Mouse (Mus musculus) CH12.LX (cell line): Measurements from ENCODE around the gene Cebpzos. TPM values are rescaled to one million over a fixed set of nuclear protein-coding genes. Genes with fewer than 3 reads are reported as not detected.

Experiments
- DNase-seq: peaks from one replicate; pipeline ENCODE4 v3.0.0-alpha.2; 2013; ENCODE audit errors: extremely low read depth
- H3K27ac ChIP-seq: 2 replicates; pipeline ENCODE4 v1.5.1; 2012; ENCODE audit warnings: low read depth, mild to moderate bottlenecking, control low read depth, moderate library complexity; ENCODE audit not compliant: insufficient read depth
- H3K27me3 ChIP-seq: replicated peaks from 2 replicates; pipeline ENCODE3; 2012; ENCODE audit warnings: inconsistent platforms
- H3K36me3 ChIP-seq, 2 experiments: replicated peaks in 1 of 2; 2 replicates each; pipeline versions ENCODE3 to v1.6.1; 2012; ENCODE audit warnings: inconsistent platforms in 1 of 2, low read length in 1 of 2, mild to moderate bottlenecking in 1 of 2, mixed read lengths in 1 of 2, moderate library complexity in 1 of 2; ENCODE audit not compliant: control insufficient read depth in 1 of 2, insufficient read depth in 1 of 2
- H3K4me1 ChIP-seq, 2 experiments: 2 replicates each; pipeline ENCODE4 v1.6.1; 2012; ENCODE audit warnings: inconsistent platforms in 1 of 2, moderate library complexity in 1 of 2; ENCODE audit not compliant: insufficient read depth in 2 of 2, control insufficient read depth in 1 of 2
- H3K4me2 ChIP-seq: 2 replicates; pipeline ENCODE4 v1.6.1; 2012; ENCODE audit warnings: low read depth, mild to moderate bottlenecking, control low read depth; ENCODE audit not compliant: poor library complexity, insufficient read depth, severe bottlenecking
- H3K4me3 ChIP-seq, 3 experiments: fragments of 150-350 bp in 1 of 3; sonication (generic) in 1 of 3; replicated peaks in 1 of 3; 2 replicates each; pipeline versions ENCODE3 to v1.5.1; 2011 to 2012; ENCODE audit warnings: low read depth in 2 of 3, low read length in 2 of 3, mild to moderate bottlenecking in 2 of 3, moderate library complexity in 2 of 3, control low read depth in 1 of 3, improper control_type of control experiment in 1 of 3, inconsistent platforms in 1 of 3, mixed read lengths in 1 of 3; ENCODE audit not compliant: poor library complexity in 1 of 3
- H3K79me2 ChIP-seq: replicated peaks from 2 replicates; pipeline ENCODE4 v1.6.1; 2012; ENCODE audit warnings: mild to moderate bottlenecking, moderate library complexity; ENCODE audit not compliant: control insufficient read depth, poor library complexity, insufficient read depth, severe bottlenecking; ENCODE audit errors: extremely low read depth
- H3K9ac ChIP-seq: 2 replicates; pipeline ENCODE4 v1.6.1; 2012; ENCODE audit warnings: low read depth, mild to moderate bottlenecking, control low read depth, moderate library complexity; ENCODE audit not compliant: insufficient read depth
- H3K9me3 ChIP-seq: replicated peaks from 2 replicates; pipeline ENCODE3; 2012; ENCODE audit warnings: low read length, inconsistent platforms, mixed read lengths
- BHLHE40 ChIP-seq: IDR thresholded peaks from 2 replicates; pipeline ENCODE4 v1.6.1; 2011; ENCODE audit warnings: mild to moderate bottlenecking, low read depth, low read length, improper control_type of control experiment
- CHD1 ChIP-seq: IDR thresholded peaks from 2 replicates; pipeline ENCODE4 v1.6.1; 2012; ENCODE audit warnings: low read depth, low read length, improper control_type of control experiment, inconsistent platforms
- CTCF ChIP-seq, 2 experiments: IDR thresholded peaks in 1 of 2; conservative IDR thresholded peaks in 1 of 2; 2 replicates each; pipeline ENCODE4 v1.5.1; 2011 to 2012; ENCODE audit warnings: low read depth in 2 of 2, low read length in 2 of 2, improper control_type of control experiment in 1 of 2, inconsistent platforms in 1 of 2, mild to moderate bottlenecking in 1 of 2, moderate library complexity in 1 of 2
- E2F4 ChIP-seq: IDR thresholded peaks from 2 replicates; pipeline ENCODE4 v1.6.1; 2011; ENCODE audit warnings: low read depth, low read length, improper control_type of control experiment; ENCODE audit not compliant: insufficient replicate concordance
- ELF1 ChIP-seq: IDR thresholded peaks from 2 replicates; pipeline ENCODE4 v1.6.1; 2014; ENCODE audit warnings: low read depth, mild to moderate bottlenecking, inconsistent platforms, low read length, improper control_type of control experiment
- EP300 ChIP-seq: IDR thresholded peaks from 2 replicates; pipeline ENCODE4 v1.6.1; 2011; ENCODE audit warnings: low read length, improper control_type of control experiment
- ETS1 ChIP-seq: conservative IDR thresholded peaks from 2 replicates; pipeline ENCODE4 v1.6.1; 2012; ENCODE audit warnings: low read depth, mild to moderate bottlenecking, inconsistent platforms, low read length, improper control_type of control experiment, moderate library complexity
- HCFC1 ChIP-seq: IDR thresholded peaks from 2 replicates; pipeline ENCODE4 v1.6.1; 2012; ENCODE audit warnings: low read depth, mild to moderate bottlenecking, inconsistent platforms, low read length, improper control_type of control experiment
- IRF4 ChIP-seq: IDR thresholded peaks from 2 replicates; pipeline ENCODE4 v1.6.1; 2014; ENCODE audit warnings: low read depth, mild to moderate bottlenecking, inconsistent platforms, low read length, improper control_type of control experiment
- JUN ChIP-seq: IDR thresholded peaks from 2 replicates; pipeline ENCODE4 v1.6.1; 2011; ENCODE audit warnings: low read depth, mild to moderate bottlenecking, low read length, improper control_type of control experiment, moderate library complexity; ENCODE audit not compliant: insufficient read depth
- KAT2A ChIP-seq: IDR thresholded peaks from 2 replicates; pipeline ENCODE4 v1.6.1; 2012; ENCODE audit warnings: low read length, improper control_type of control experiment, inconsistent platforms; ENCODE audit not compliant: insufficient replicate concordance
- MAFK ChIP-seq: IDR thresholded peaks from 2 replicates; pipeline ENCODE4 v1.6.1; 2011; ENCODE audit warnings: low read length, improper control_type of control experiment; ENCODE audit not compliant: insufficient replicate concordance
- MAX ChIP-seq: IDR thresholded peaks from 2 replicates; pipeline ENCODE4 v1.6.1; 2011; ENCODE audit warnings: low read length, improper control_type of control experiment
- MEF2A ChIP-seq: IDR thresholded peaks from 2 replicates; pipeline ENCODE4 v1.6.1; 2014; ENCODE audit warnings: low read depth, mild to moderate bottlenecking, inconsistent platforms, low read length, improper control_type of control experiment, borderline replicate concordance
- MXI1 ChIP-seq: IDR thresholded peaks from 2 replicates; pipeline ENCODE4 v1.6.1; 2011; ENCODE audit warnings: mild to moderate bottlenecking, low read depth, low read length, improper control_type of control experiment
- NELFE ChIP-seq: IDR thresholded peaks from 2 replicates; pipeline ENCODE4 v1.6.1; 2011; ENCODE audit warnings: low read depth, low read length, improper control_type of control experiment
- POLR2A ChIP-seq: IDR thresholded peaks from 2 replicates; pipeline ENCODE4 v1.6.1; 2011; ENCODE audit warnings: low read depth, mild to moderate bottlenecking, improper control_type of control experiment, low read length
- RAD21 ChIP-seq: IDR thresholded peaks from 2 replicates; pipeline ENCODE4 v1.6.1; 2011; ENCODE audit warnings: low read depth, mild to moderate bottlenecking, low read length, improper control_type of control experiment, moderate library complexity
- SMC3 ChIP-seq: IDR thresholded peaks from 2 replicates; pipeline ENCODE4 v1.6.1; 2011; ENCODE audit warnings: low read depth, low read length, improper control_type of control experiment
- TBP ChIP-seq: conservative IDR thresholded peaks from 2 replicates; pipeline ENCODE4 v1.6.1; 2011; ENCODE audit warnings: low read depth, low read length, improper control_type of control experiment
- TCF12 ChIP-seq: IDR thresholded peaks from 2 replicates; pipeline ENCODE4 v1.6.1; 2014; ENCODE audit warnings: low read depth, mild to moderate bottlenecking, inconsistent platforms, low read length, improper control_type of control experiment
- UBTF ChIP-seq: IDR thresholded peaks from 2 replicates; pipeline ENCODE4 v1.6.1; 2012; ENCODE audit warnings: low read depth, mild to moderate bottlenecking, inconsistent platforms, low read length, improper control_type of control experiment, moderate library complexity
- ZC3H11A ChIP-seq: IDR thresholded peaks from 2 replicates; pipeline ENCODE4 v1.6.1; 2012; ENCODE audit warnings: low read depth, mild to moderate bottlenecking, inconsistent platforms, low read length, improper control_type of control experiment
- ZMIZ1 ChIP-seq: IDR thresholded peaks from 2 replicates; pipeline ENCODE4 v1.6.1; 2012; ENCODE audit warnings: low read depth, mild to moderate bottlenecking, inconsistent platforms, low read length, improper control_type of control experiment
- ZNF384 ChIP-seq: IDR thresholded peaks from 2 replicates; pipeline ENCODE4 v1.6.1; 2012; ENCODE audit warnings: low read depth, low read length, improper control_type of control experiment, inconsistent platforms
- dilution Hi-C: fragments of 300-500 bp; cut with MboI; formaldehyde crosslinking; loops from 2 replicates; pipeline ENCODE4 v1.14.3; 2020; ENCODE audit warnings: low sequenced_read_pairs; ENCODE audit not compliant: extremely low pct_unique_long_range_greater_than_20kb, extremely low pct_ligation_motif_present
- in situ Hi-C: fragments of 300-500 bp; cut with MboI; formaldehyde crosslinking; loops from 3 replicates; pipeline ENCODE4 v1.14.3; 2019; ENCODE audit warnings: low sequenced_read_pairs, low pct_ligation_motif_present, low pct_unique_long_range_greater_than_20kb, mixed read lengths
- polyA plus RNA-seq: library from polyadenylated mRNA; unstranded; fragments of >175 nt; gene quantifications from 2 replicates; pipeline ENCODE4 v1.2.1, GENCODE M21; 2012; ENCODE audit warnings: low read depth; ENCODE audit not compliant: insufficient read length
- total RNA-seq, 2 experiments: library from RNA; depleted of rRNA; stranded (reverse); fragments of 300-350 nt in 1 of 2; fragments of >200 nt in 1 of 2; gene quantifications; 2 replicates each; pipeline ENCODE4 v1.2.3; 2012 to 2014

Gene Cebpzos
- total and polyA plus RNA-seq, 3 experiments: 29.9 to 63.7 (median 34.8) TPM

GRCm38 (mm10) chr17:78895394-78895793, 20.9 kb upstream of the Cebpzos start:
- Histone ChIP-seq H3K4me3 (peak overlapping the region in 1 of 3 experiments; percentile 38), H3K79me2 (no peaks in the 10 kb centered on the region), H3K4me2 (peak overlapping the region; percentile 97)
- TF ChIP-seq SMC3 (peak; percentile 64), EP300 (no peak), ELF1 (0 out of 2 replicates have a peak, but pooled peaks have one; percentile 6), TCF12 (no peak), E2F4 (no peak), IRF4 (peak; percentile 40; the same call in 1 of the 2 replicates), CTCF (conservative IDR thresholded peaks at IDR 0.05 in 1 of 2, IDR thresholded peaks at IDR 0.05 in 1 of 2; ENCODE audit: low read depth in 2 of 2, low read length in 2 of 2) (peak in 1 of 2 experiments; percentile 76; a peak in 2 of 4 replicates), RAD21 (peak; percentile 71), BHLHE40 (no peak)
- TF ChIP-seq, all 38 proteins: peak for 5
- dilution Hi-C loops (no loop called here), in situ Hi-C loops (no loop called here)
- Histone ChIP-seq H3K4me1 (peaks cover 0 to 2% of the 10 kb centered on the region in 2 experiments; a peak in 1 of 4 replicates), H3K9me3 (no peaks in the 10 kb centered on the region), H3K36me3 (no peaks in the 10 kb centered on the region), H3K9ac (peak overlapping the region; percentile 69), H3K27ac (no peak overlapping the region), H3K27me3 (no peaks in the 10 kb centered on the region)
- DNase-seq: peak; percentile 29

- H3K4me3 ChIP-seq: no peak overlapping the region
Observed at GRCm38 (mm10) chr17:78903158-78903557, 13.1 kb upstream of the Cebpzos start.

GRCm38 (mm10) chr17:78906892-78907291, 9.4 kb upstream of the Cebpzos start, which contains the start of gene Sult6b1:
Sult6b1 (minus strand) TSS chr17:78906992.
- Histone ChIP-seq H3K9ac (no peak within 1 kb of the TSS), H3K79me2 (no peaks in the 10 kb centered on the region), H3K4me3 (no peak within 1 kb of the TSS), H3K27ac (no peak within 1 kb of the TSS), H3K36me3 (no peaks in the 10 kb centered on the region), H3K4me2 (no peak within 1 kb of the TSS), H3K27me3 (peaks cover 2% of the 10 kb centered on the region), H3K9me3 (no peaks in the 10 kb centered on the region), H3K4me1 (peaks cover 0 to 5% of the 10 kb centered on the region in 2 experiments; a peak in 1 of 4 replicates)
- DNase-seq: no peak
- dilution Hi-C loops (no loop called here), in situ Hi-C loops (no loop called here)
- TF ChIP-seq MXI1: no peak
- TF ChIP-seq MEF2A: no peak
- no peak for TF ChIP-seq CTCF (conservative IDR thresholded peaks at IDR 0.05 in 1 of 2, IDR thresholded peaks at IDR 0.05 in 1 of 2; ENCODE audit: low read depth in 2 of 2, low read length in 2 of 2)
- TF ChIP-seq KAT2A: no peak
- no peak for TF ChIP-seq JUN
- TF ChIP-seq POLR2A: no peak
- no peak for TF ChIP-seq ZNF384
- TF ChIP-seq ZMIZ1: no peak
- no peak for TF ChIP-seq RAD21
- no peak for TF ChIP-seq HCFC1
- no peak for TF ChIP-seq UBTF
- no peak for TF ChIP-seq ETS1
- TF ChIP-seq MAFK: no peak
- TF ChIP-seq MAX: no peak
- no peak for TF ChIP-seq ELF1
- no peak for TF ChIP-seq ZC3H11A
- no peak for TF ChIP-seq TCF12
- no peak for TF ChIP-seq NELFE
- TF ChIP-seq CHD1: no peak

More at GRCm38 (mm10) chr17:78903158-78903557, 13.1 kb upstream of the Cebpzos start:
- peaks cover 2% of the 10 kb centered on the region for H3K27me3 ChIP-seq
- H3K36me3 ChIP-seq: no peaks in the 10 kb centered on the region
- TF ChIP-seq TBP (no peak), ELF1 (peak; percentile 63)
- in situ Hi-C loops (no loop called here), dilution Hi-C loops (no loop called here)
- no peaks in the 10 kb centered on the region for H3K79me2 ChIP-seq
- peaks cover 0 to 5% of the 10 kb centered on the region in 2 experiments; a peak in 1 of 4 replicates for H3K4me1 ChIP-seq
- H3K9me3 ChIP-seq: no peaks in the 10 kb centered on the region
- H3K4me2 ChIP-seq: no peak overlapping the region
- no peak for DNase-seq
- no peak overlapping the region for H3K27ac ChIP-seq
- H3K9ac ChIP-seq: no peak overlapping the region
